Mouse (Mus musculus) bone marrow, adult 2 months (tissue): ENCODE results near the gene Galnt16. TPM values are rescaled to one million over a fixed set of nuclear protein-coding genes. Genes with fewer than 3 reads are reported as not detected.

Experiments used
- H3K27ac ChIP-seq: fragments of 200-500 bp; 2 replicates; pipeline ENCODE4 v1.5.1; 2012; ENCODE audit warnings: low read depth, mild to moderate bottlenecking, control low read depth, inconsistent platforms, low read length; ENCODE audit not compliant: control insufficient read depth, poor library complexity, insufficient read depth
- H3K4me1 ChIP-seq: fragments of 200-500 bp; 2 replicates; pipeline ENCODE4 v1.6.1; 2011; ENCODE audit warnings: low read length; ENCODE audit not compliant: control insufficient read depth, insufficient read depth
- H3K4me3 ChIP-seq: fragments of 200-500 bp; replicated peaks from 2 replicates; pipeline ENCODE3; 2011; ENCODE audit warnings: mild to moderate bottlenecking, low read depth, low read length, control low read depth; ENCODE audit not compliant: control insufficient read depth
- CTCF ChIP-seq: fragments of 200-500 bp; IDR thresholded peaks from 2 replicates; pipeline ENCODE4 v1.5.1; 2011; ENCODE audit warnings: low read length, control low read depth; ENCODE audit not compliant: control insufficient read depth, insufficient read depth
- POLR2A ChIP-seq: fragments of 200-500 bp; IDR thresholded peaks from 2 replicates; pipeline ENCODE4 v1.6.1; 2011; ENCODE audit warnings: low read depth, mild to moderate bottlenecking, control low read depth, low read length, borderline replicate concordance; ENCODE audit not compliant: control insufficient read depth
- WGBS: fragments of 180-500 bp; shearing (Covaris S2); methylation state at CpG from one replicate; pipeline ENCODE4 v1.1.7; 2018; 5-methylcytosine and 5-hydroxymethylcytosine counted together
- polyA plus RNA-seq: library from polyadenylated mRNA; stranded (reverse); fragments of >200 nt; gene quantifications from 2 replicates; pipeline ENCODE4 v1.2.4, GENCODE M21; 2011; ENCODE audit warnings: low replicate concordance; ENCODE audit not compliant: missing spikeins, insufficient read depth, insufficient read length

Galnt16 gene
- polyA plus RNA-seq, 1 experiment: not detected

DNA sequence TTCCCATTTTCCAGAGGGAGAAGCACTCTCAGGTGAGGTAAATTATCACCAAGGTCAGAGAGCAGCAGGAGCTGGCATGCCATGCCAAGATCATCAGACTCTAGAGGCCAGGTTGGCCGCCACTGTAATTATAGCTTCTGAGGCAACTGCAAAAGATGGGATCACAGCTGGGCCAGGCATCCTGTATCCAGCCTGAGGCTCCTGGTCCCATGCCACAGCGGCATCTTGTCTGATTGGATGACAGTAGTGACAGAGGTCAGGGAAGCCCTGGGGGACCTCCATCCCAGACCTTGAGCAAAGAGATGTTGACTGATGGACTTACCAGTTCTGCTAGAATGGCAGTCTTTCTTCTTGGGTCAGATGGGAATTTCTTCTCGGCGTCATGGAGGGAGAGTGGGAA, 48.4 kb downstream of the Galnt16 start:
- 71% methylated on average over 4 of the region's 4 CpGs for WGBS
- Histone ChIP-seq H3K4me1 (no peaks in the 10 kb centered on the region), H3K27ac (no peak overlapping the region), H3K4me3 (no peak overlapping the region)
- no peak for TF ChIP-seq POLR2A
- TF ChIP-seq CTCF: no peak

DNA sequence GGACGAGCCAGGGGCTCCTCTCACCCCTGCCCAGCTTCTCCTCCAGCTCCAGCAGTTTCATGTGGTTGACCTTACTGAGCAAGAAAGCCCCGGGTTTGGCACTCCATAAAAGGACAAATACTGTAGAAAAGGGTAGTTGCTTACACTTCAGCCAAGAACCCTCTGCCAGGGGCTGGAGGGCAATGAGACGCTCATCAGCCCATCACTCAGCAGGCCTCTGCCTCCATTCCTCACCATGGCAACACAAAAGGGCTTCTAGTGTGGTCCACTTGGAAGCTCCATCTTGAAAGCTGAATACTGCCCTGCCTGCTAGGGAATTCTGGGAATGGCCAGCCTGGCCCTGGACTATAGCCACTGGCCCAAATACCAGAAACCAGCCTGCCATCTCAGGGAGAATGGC, 49.3 kb downstream of the Galnt16 start:
- Histone ChIP-seq H3K4me3 (no peak overlapping the region), H3K4me1 (no peaks in the 10 kb centered on the region), H3K27ac (no peak overlapping the region)
- 52% methylated on average over 3 of the region's 3 CpGs for WGBS
- TF ChIP-seq POLR2A (no peak), CTCF (no peak)

DNA sequence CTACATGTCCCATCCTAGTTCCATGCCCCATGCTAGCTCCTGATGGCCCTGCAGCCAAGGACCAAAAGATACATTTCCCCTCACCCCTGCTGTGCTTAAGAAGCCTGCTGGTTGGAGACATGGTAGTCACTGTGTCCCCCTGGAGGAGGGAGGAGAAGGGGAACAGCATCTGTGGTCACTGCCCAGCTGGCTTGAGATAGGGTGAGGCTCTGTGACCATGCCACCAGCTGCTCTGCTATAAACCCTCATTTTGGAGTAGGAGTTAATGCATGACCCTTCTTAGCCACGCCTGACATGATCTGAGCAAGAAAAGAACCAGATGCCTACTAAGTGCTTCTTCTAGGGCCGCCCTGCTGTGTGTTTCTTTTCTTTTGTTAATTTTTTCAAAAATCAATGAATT, 51.5 kb downstream of the Galnt16 start:
- Histone ChIP-seq H3K27ac (no peak overlapping the region), H3K4me1 (no peaks in the 10 kb centered on the region), H3K4me3 (no peak overlapping the region)
- no peak for TF ChIP-seq POLR2A
- no peak for TF ChIP-seq CTCF
- WGBS: 58% methylated on average over 2 of the region's 2 CpGs

DNA sequence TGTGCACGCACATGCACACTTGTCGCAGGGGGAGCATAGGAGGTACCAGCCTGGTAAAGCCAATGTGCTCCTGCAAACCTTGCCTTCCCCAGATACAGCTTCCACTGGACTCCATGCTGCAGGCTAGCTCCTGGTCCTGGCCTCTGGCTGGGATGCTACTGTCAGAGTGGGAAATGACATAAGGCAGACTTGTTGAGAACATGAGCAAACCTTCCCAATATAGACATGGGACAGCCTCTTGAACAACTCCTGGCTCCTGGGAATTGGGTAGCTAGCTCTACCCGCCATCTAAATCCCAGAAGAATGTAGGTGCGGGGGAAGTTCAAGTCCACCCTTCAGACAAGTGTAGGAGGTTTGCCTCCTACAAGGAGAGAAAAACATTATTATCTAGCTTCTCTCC, 56.2 kb downstream of the Galnt16 start:
- 84% methylated on average over 4 of the region's 4 CpGs for WGBS
- Histone ChIP-seq H3K4me1 (no peaks in the 10 kb centered on the region), H3K27ac (no peak overlapping the region), H3K4me3 (no peak overlapping the region)
- TF ChIP-seq CTCF (no peak), POLR2A (no peak)

DNA sequence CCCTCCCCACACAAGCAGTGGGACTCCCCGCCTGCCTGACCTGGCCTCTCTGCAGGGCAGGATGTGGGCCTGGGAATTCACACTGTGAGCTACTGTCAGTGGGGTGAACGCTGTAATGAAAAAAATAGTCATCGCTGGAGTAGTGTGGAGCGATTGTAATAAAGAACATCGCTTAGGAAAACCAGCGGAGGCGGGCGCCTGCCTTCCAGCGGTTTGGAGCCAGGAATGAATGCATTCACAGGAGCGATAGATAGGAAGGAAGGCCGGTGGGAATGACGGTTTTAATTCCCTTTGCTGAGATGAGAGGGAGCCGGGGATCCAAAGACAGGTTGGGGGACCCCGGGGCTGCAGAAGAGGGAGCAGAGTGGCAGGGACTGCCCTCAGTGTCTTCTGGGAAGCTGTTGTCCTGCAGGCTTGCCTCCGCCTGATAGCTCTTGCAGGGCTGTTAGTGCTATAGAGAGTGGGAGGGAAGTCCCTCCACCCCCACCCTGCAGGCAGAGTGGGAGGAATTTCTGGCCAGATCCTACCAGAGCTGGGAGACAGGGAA, 56.8 kb downstream of the Galnt16 start:
- H3K4me1 ChIP-seq: no peaks in the 10 kb centered on the region
- WGBS: 54% methylated on average over 15 of the region's 15 CpGs
- H3K27ac ChIP-seq: no peak overlapping the region
- no peak overlapping the region for H3K4me3 ChIP-seq
- TF ChIP-seq CTCF (no peak), POLR2A (no peak)

DNA sequence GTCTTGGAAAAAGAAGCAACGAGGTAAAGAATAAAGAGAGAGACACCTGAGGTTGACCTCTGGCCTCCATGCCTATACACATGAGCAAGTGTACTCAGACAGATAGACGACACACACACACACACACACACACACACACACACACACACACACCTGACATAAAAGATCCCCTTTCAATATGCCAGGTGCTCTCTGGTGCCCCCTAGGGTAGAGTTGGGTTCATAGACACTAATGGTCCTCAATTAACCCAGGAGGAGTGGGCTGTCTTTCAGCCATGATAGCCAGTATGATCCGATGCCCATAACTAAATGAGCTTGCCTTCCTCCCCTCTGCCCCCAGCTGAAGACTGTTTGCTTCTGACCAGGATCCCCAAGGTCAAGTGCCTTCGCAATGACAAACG, 59.0 kb downstream of the Galnt16 start:
- Histone ChIP-seq H3K27ac (no peak overlapping the region), H3K4me1 (no peaks in the 10 kb centered on the region), H3K4me3 (no peak overlapping the region)
- 60% methylated on average over 5 of the region's 5 CpGs for WGBS
- no peak for TF ChIP-seq CTCF
- TF ChIP-seq POLR2A: no peak

DNA sequence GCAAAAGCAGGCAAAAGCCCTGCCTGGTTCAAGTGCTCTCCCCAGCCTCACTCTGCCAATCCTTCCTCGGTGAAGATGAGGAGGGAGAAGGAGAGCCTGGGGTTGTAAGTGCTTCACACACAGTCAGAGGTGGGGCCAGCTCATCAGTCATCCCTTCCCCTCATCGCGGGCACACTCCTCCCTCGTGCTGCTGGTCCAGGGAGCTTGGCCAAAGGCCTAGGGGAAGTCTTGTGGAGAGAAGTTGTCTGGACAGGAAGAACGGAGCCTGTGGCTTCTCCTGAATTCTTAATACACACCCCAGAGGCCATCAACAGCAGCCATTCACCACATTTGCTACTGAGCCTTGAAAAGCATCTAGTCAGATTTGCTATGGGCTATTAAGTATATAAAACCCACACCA, 63.3 kb downstream of the Galnt16 start:
- Histone ChIP-seq H3K4me3 (no peak overlapping the region), H3K4me1 (no peaks in the 10 kb centered on the region), H3K27ac (no peak overlapping the region)
- TF ChIP-seq CTCF (no peak), POLR2A (no peak)
- 27% methylated on average over 5 of the region's 5 CpGs for WGBS

DNA sequence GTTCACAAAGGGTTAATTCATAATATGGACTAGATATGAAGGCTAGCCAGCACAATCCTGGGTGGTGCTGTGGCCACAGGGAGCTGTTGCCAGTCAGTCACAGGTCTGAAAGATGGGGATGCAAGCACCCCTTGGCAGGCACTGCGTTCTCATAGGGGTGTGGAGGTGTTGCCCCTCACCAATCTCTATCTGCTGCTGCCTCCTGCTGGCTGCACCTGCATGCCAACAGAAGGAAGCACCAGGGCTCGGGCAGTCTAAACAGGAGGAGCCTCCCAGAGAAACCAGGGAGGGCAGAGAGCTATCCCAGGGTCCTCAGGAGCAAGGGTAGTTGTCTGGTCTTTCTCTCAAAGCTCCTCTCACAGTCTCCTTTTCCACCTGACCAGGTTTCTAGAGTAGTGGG, 66.9 kb downstream of the Galnt16 start:
- H3K27ac ChIP-seq: no peak overlapping the region
- H3K4me3 ChIP-seq: no peak overlapping the region
- WGBS: 46% methylated on average over 2 of the region's 2 CpGs
- no peaks in the 10 kb centered on the region for H3K4me1 ChIP-seq
- TF ChIP-seq POLR2A (no peak), CTCF (0 out of 2 replicates have a peak, but pooled peaks have one; percentile 6)

DNA sequence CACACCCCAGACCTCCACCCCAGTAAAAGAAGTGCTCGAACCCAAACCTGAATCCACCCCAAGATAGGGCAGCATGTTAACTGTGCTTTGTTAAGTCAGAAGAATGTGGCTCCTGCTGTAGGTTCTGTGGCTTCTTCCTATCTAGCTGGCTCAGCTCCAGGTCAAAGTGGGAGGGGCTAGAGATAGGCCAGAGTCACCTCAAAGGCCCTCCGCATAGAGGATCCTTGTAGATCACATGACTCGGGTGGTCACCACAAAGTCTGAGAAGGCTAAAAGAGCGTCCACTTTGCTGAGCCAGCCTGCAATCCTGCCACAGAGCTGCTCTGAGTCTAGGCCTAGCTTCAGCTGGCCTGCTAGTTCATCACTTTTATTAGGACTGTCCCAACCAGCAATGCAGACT, 76.1 kb downstream of the Galnt16 start:
- TF ChIP-seq POLR2A (no peak), CTCF (no peak)
- Histone ChIP-seq H3K4me3 (no peak overlapping the region), H3K4me1 (no peaks in the 10 kb centered on the region), H3K27ac (no peak overlapping the region)
- 53% methylated on average over 4 of the region's 4 CpGs for WGBS

DNA sequence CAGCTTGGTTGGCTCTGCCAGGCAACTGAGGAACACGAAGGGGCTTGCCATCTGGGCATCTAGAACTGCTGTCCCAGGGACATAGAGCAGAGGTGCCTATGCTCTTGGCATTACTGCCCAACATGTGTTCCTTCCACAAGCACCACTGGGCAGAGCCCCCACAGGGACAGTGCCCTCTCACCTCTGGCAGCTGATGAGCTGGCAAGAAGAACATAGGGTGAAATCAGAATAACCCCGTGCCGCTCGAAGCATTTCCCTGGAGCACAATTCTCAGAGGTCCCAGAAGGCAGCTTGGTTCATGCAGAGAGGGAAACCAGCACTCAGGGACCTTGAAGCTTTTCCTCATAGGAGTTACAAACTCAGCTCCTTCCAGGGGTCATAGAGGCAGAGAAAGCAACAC, 76.7 kb downstream of the Galnt16 start:
- no peak for TF ChIP-seq CTCF
- no peak for TF ChIP-seq POLR2A
- Histone ChIP-seq H3K4me3 (no peak overlapping the region), H3K4me1 (no peaks in the 10 kb centered on the region), H3K27ac (no peak overlapping the region)
- 85% methylated on average over 4 of the region's 4 CpGs for WGBS
